Mouse (Mus musculus) left cerebral cortex, postnatal 25 days (tissue): ENCODE measurements at regions not wholly inside any gene's neighbourhood (a gene's known extent, or its start where the extent isn't known, plus 50 kb on each side); places are given as distances from the start of the nearest gene placed in this dataset.

Experiments
- DNase-seq, 2 experiments: peaks; one replicate each; pipeline ENCODE4 v3.0.0; 2022; ENCODE audit warnings: low spot score in 2 of 2, mixed read lengths in 1 of 2
- intact Hi-C: fragments of 180-260 bp; cut with DNase I; formaldehyde crosslinking; loops from one replicate; pipeline ENCODE4 v1.15.1; 2025

GRCm38 (mm10) chr12:67471666-67472065 is 249.3 kb upstream of the Mdga2 start:
- no peak for DNase-seq
- intact Hi-C loops: no loop called here

- no peak for DNase-seq
- intact Hi-C loops: no loop called here
These were observed 248.7 kb upstream of the Mdga2 start for GRCm38 (mm10) chr12:67471001-67471400.

DNA sequence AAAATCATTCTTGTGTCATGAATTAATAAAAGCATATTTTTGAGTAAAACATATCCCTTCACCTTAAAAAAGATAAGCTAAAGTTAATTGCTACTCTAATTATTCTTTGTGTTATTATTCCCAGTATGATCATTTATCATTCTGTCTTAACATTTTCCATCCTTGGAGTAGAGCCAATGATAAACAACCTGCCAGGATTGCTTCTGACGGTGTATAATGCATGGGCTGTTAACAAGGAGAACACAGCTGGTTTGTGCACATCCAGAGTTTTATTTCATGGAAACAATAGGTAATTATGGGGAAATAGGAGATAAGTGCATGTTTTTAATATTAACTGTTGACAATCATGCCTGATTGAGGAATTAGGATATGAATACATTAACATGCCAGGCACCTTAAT is 226.8 kb upstream of the Mdga2 start:
- intact Hi-C loops: no loop called here
- DNase-seq: no peak

- DNase-seq: peak; percentile 48 to 55
- intact Hi-C loops: loop anchor here (2.0 kb wide), 2 partner anchors 1432 to 1658 kb away; no protein-coding TSS in a partner anchor
These were observed 208.1 kb upstream of the Mdga2 start for GRCm38 (mm10) chr12:67430318-67430950.

DNA sequence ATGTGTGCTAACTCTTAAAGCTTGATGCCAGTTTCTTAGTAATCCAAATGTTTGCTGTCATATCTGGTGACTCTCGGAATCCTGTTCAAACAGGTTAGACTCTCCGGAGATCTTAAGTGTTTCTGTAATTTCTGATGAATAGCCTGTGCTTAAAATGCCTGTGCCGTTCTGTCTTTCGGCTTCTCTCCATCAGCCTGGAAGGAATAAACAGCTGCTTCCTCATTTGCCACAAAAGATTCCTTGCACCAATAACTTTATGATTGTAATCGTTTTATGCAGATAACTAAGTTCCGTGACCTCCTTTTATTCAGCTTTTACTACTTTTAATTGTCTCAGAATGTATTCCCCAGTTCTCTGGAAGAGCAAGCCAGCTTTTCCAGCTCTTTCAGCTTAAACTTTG is 204.5 kb upstream of the Mdga2 start:
- no peak for DNase-seq
- intact Hi-C loops: no loop called here

DNA sequence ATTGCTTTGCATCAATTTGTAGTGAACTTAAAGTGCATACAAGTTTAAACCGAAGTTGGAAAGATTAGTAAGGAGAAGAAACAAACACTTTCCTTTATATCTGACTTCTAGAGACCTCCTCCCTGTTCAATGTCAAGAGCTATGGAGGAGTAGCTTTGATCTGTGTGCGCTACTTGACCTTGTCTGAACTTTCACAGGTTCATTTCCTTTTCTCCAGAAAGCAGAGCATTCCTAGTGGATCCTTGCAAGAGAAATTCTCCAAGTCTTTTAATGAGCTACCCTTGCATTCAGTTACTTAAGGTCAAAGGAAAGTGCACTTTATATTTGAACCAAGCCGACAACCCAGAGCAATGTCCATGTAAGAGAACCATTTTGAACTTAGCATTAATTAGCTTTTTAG is 177.2 kb upstream of the Mdga2 start:
- DNase-seq: no peak
- intact Hi-C loops: no loop called here

- intact Hi-C loops: no loop called here
- DNase-seq: peak in 1 of 2 experiments; percentile 3
These were observed 152.2 kb upstream of the Mdga2 start for GRCm38 (mm10) chr12:67374530-67374929.

DNA sequence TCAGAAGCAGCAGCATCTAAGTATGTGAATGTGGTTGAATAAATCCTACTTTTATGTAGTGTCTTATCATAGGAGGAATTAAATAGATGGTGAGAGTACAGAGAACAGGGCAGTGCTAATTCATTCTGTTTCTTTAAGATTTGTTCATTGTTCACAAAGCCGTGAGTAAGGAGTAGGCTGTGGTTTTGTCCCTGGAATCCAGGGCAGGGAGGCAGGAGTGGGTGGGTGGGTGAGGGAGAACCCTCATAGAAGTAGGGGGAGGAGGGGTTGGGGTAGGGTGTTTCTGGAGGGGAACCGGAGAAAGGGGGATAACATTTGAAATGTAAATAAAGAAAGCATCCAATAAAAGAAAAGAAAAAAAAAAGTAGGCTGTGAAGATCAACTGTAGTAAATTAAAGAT is 126.2 kb upstream of the Mdga2 start:
- no peak for DNase-seq
- intact Hi-C loops: no loop called here

- no peak for DNase-seq
- intact Hi-C loops: no loop called here
These were observed 110.2 kb upstream of the Mdga2 start for GRCm38 (mm10) chr12:67332483-67332998.

- intact Hi-C loops: no loop called here
- DNase-seq: no peak
These were observed 104.0 kb upstream of the Mdga2 start for GRCm38 (mm10) chr12:67326326-67326725.

DNA sequence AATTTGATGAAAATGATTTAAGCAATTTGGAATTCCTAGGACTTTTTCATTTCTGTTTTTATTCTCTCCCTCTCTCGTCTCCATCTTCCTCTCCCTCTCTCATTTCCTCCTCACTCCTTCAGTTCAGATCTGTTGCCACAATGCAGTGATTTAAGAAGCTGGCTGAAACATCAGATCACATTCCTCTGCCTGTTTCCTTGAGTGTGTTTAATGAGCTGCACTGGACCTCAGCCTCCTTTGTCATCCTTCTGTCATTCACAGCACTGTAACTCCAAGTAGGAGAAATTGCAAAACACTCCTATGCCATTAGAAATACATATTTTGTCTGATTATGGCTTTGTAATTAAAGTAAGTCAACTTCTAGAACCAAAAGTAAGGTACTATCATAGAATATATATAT is 103.5 kb upstream of the Mdga2 start:
- intact Hi-C loops: no loop called here
- no peak for DNase-seq

- intact Hi-C loops: no loop called here
- DNase-seq: no peak
These were observed 103.0 kb upstream of the Mdga2 start for GRCm38 (mm10) chr12:67325335-67325734.

- intact Hi-C loops: no loop called here
- no peak for DNase-seq
These were observed 96.3 kb upstream of the Mdga2 start for GRCm38 (mm10) chr12:67318687-67319086.

DNA sequence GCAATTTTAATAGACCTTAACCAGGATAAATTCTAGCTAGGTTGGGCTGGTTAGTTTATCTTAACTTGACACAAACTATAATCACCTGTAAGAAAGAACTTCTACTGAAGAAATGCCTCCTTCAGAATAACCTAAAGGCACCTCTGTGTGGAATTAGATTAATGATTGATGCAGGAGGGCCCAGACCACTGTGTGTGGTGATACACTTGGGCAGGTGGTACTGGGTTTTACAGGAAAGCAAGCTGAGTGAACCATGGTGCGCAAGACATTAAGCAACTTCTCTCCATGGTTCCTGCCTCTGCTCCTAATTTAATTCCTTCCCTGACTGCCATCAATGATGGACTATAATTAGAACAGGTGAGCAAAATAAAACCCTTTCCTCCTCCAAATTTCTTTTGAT is 77.9 kb upstream of the Mdga2 start:
- intact Hi-C loops: no loop called here
- DNase-seq: no peak

DNA sequence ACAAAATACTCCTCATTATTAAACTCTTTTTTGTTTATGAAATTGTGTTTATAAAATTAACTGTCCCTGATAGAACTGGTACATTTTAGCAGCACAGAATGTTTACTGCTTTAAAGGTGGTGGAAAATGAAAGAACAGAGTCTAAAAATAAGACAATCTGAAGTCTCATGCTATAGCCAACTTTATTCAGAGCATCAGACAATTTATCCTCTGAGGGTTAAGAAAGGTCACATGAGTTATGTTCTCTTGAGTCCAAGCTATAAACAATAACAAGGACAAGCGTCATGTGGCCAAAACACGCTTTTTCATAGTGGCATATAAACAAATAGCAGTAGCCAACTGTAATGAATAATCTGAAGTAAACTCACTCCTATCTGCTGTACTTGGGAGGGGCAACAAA is 67.7 kb upstream of the Mdga2 start:
- no peak for DNase-seq
- intact Hi-C loops: no loop called here

DNA sequence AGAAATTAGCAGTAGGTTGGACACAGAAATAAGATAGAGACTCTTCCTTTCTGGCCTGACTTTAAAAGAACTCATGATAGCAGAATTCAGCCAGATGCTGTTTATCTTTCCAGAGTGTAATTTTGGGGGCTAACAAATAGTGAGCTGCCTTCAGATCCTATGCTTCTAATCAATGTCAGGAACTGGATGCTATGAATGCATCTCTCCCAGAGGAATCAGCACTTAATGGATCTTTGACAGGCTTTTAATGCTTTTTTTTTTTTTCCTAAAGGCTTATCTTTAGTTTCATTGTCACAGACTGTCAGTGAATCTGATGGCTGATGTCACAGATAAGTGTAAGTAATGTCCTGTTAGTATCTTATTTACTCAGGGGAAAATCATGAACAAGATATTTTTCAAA is 50.5 kb upstream of the Mdga2 start:
- no peak for DNase-seq
- intact Hi-C loops: no loop called here

GRCm38 (mm10) chr12:67272329-67272728 is 50.0 kb upstream of the Mdga2 start:
- intact Hi-C loops: no loop called here
- no peak for DNase-seq
